8 mouse cellular contexts compared by ENCODE assay signal in the genomic region with DNA sequence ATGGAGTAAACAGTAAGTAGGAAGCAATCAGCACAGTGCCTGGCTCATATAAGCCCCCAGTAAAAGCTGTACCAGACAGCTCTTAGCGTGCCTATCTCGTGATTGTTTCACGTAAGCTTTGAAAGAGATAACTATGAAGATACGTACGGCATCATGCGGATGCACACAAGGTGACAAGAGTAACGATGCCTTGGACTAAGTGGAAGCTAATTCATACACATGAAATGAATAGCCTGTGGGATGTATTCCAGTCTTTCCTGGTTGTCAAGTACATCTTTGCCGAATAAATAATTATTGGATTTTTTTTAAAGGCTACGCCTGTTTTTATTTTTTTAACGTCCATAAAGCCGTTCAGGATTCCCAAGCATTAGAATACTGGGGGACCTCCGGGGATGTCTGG. TPM values are rescaled to one million over a fixed set of nuclear protein-coding genes. Genes with fewer than 3 reads are reported as not detected.
DNase-seq lines count a peak whose midpoint lies in the region; ATAC-seq and TF ChIP-seq lines count a peak whose summit lies in the region.

No protein-coding gene starts in this region.

- peak overlapping the region; percentile 52 for H3K4me2 ChIP-seq in heart, postnatal 0 days (ENCODE audit: low read depth, low read length)
- H3K4me2 ChIP-seq in embryonic facial prominence, embryonic 13.5 days: peak overlapping the region; percentile 60
- H3K4me2 ChIP-seq in hindbrain, embryonic 16.5 days (ENCODE audit: low read length): peak overlapping the region; percentile 36; the same call in 1 of the 2 replicates
- peak overlapping the region; percentile 42 for H3K4me2 ChIP-seq in midbrain, embryonic 14.5 days (ENCODE audit: low read length)

- peak overlapping the region; percentile 21; the same call in 1 of the 2 replicates for H3K4me3 ChIP-seq in heart, postnatal 0 days (ENCODE audit: low read depth, low read length)
- H3K4me3 ChIP-seq in embryonic facial prominence, embryonic 13.5 days: peak overlapping the region; percentile 45
- H3K4me3 ChIP-seq in hindbrain, embryonic 16.5 days (ENCODE audit: low read length): peak overlapping the region; percentile 19
- peak overlapping the region; percentile 16; the same call in 1 of the 2 replicates for H3K4me3 ChIP-seq in midbrain, embryonic 14.5 days (replicated peaks; ENCODE audit: low read depth, low read length)

- no peaks in the 10 kb centered on the region for H3K4me1 ChIP-seq in heart, postnatal 0 days (ENCODE audit: control insufficient read depth, insufficient read depth)
- H3K4me1 ChIP-seq in embryonic facial prominence, embryonic 13.5 days: peaks cover 4% of the 10 kb centered on the region
- peaks cover 6% of the 10 kb centered on the region for H3K4me1 ChIP-seq in hindbrain, embryonic 16.5 days (ENCODE audit: control insufficient read depth, insufficient read depth, low read depth, low read length)
- no peaks in the 10 kb centered on the region for H3K4me1 ChIP-seq in midbrain, embryonic 14.5 days (ENCODE audit: control insufficient read depth, insufficient read depth, low read length)

- peak overlapping the region; percentile 56 for H3K27ac ChIP-seq in heart, postnatal 0 days (ENCODE audit: low read depth)
- H3K27ac ChIP-seq in embryonic facial prominence, embryonic 13.5 days: peak overlapping the region; percentile 52
- peak overlapping the region; percentile 63 for H3K27ac ChIP-seq in hindbrain, embryonic 16.5 days (ENCODE audit: low read depth, low read length)
- H3K27ac ChIP-seq in midbrain, embryonic 14.5 days (replicated peaks; ENCODE audit: low read depth, low read length): peak overlapping the region; percentile 70

- no peak for TF ChIP-seq EP300 in heart, postnatal 0 days (IDR thresholded peaks at IDR 0.05; ENCODE audit: low read depth)

- H3K9me3 ChIP-seq in heart, postnatal 0 days (replicated peaks; ENCODE audit: control insufficient read depth, low read length): no peaks in the 10 kb centered on the region
- peaks cover 6% of the 10 kb centered on the region; the same call in 1 of the 2 replicates for H3K9me3 ChIP-seq in embryonic facial prominence, embryonic 13.5 days
- no peaks in the 10 kb centered on the region for H3K9me3 ChIP-seq in hindbrain, embryonic 16.5 days (ENCODE audit: control insufficient read depth, low read length)
- H3K9me3 ChIP-seq in midbrain, embryonic 14.5 days (ENCODE audit: control insufficient read depth, low read length): no peaks in the 10 kb centered on the region

- no peak for DNase-seq in heart, postnatal 0 days (ENCODE audit: low spot score)
- DNase-seq in heart, adult 9 months (ENCODE audit: low spot score in 2 of 2): no peak
- DNase-seq in midbrain, embryonic 14.5 days: no peak
- no peak for DNase-seq in cerebellum, adult 11 months
- no peak for DNase-seq in thymus, adult 18-20 months
- DNase-seq in adipocyte (ENCODE audit: low spot score): no peak

- H3K27me3 ChIP-seq in heart, postnatal 0 days (ENCODE audit: control insufficient read depth, insufficient read depth, low read length): no peaks in the 10 kb centered on the region
- H3K27me3 ChIP-seq in embryonic facial prominence, embryonic 13.5 days: no peaks in the 10 kb centered on the region
- H3K27me3 ChIP-seq in hindbrain, embryonic 16.5 days (replicated peaks; ENCODE audit: control insufficient read depth, insufficient read depth, low read length): no peaks in the 10 kb centered on the region
- no peaks in the 10 kb centered on the region for H3K27me3 ChIP-seq in midbrain, embryonic 14.5 days (ENCODE audit: control insufficient read depth, insufficient read depth, low read length)

- no peak overlapping the region for H3K9ac ChIP-seq in heart, postnatal 0 days (replicated peaks; ENCODE audit: low read depth, low read length)
- peak overlapping the region; percentile 11; the same call in 1 of the 2 replicates for H3K9ac ChIP-seq in embryonic facial prominence, embryonic 13.5 days
- H3K9ac ChIP-seq in hindbrain, embryonic 16.5 days (ENCODE audit: low read depth, low read length): peak overlapping the region; percentile 35; the same call in 1 of the 2 replicates
- no peak overlapping the region; the same call in 1 of the 2 replicates for H3K9ac ChIP-seq in midbrain, embryonic 14.5 days (replicated peaks; ENCODE audit: low read length)

- TF ChIP-seq CTCF in heart, postnatal 0 days (IDR thresholded peaks at IDR 0.05; ENCODE audit: low read depth): no peak

- peaks cover 86% of the 10 kb centered on the region for H3K36me3 ChIP-seq in heart, postnatal 0 days (replicated peaks; ENCODE audit: control insufficient read depth, insufficient read depth, low read length)
- H3K36me3 ChIP-seq in embryonic facial prominence, embryonic 13.5 days: peaks cover 95% of the 10 kb centered on the region
- H3K36me3 ChIP-seq in hindbrain, embryonic 16.5 days (ENCODE audit: control insufficient read depth, insufficient read depth, low read length): peaks cover 77% of the 10 kb centered on the region
- peaks cover 93% of the 10 kb centered on the region for H3K36me3 ChIP-seq in midbrain, embryonic 14.5 days (ENCODE audit: control insufficient read depth, insufficient read depth, low read length)

- ATAC-seq in heart, postnatal 0 days (ENCODE audit: insufficient read depth, low read depth): no peak
- ATAC-seq in embryonic facial prominence, embryonic 13.5 days (ENCODE audit: insufficient number of reproducible peaks, insufficient read depth, low FRiP score, low TSS enrichment, low read depth): no peak
- ATAC-seq in hindbrain, embryonic 16.5 days: peak; percentile 10
- ATAC-seq in midbrain, embryonic 14.5 days (ENCODE audit: low FRiP score, low TSS enrichment): peak; percentile 22; the same call in 1 of the 2 replicates

- WGBS in heart, postnatal 0 days: 50% methylated on average over 12 of the region's 12 CpGs
- WGBS in embryonic facial prominence, embryonic 13.5 days: 62% methylated on average over 12 of the region's 12 CpGs
- WGBS in hindbrain, embryonic 16.5 days: 60% methylated on average over 12 of the region's 12 CpGs
- WGBS in midbrain, embryonic 14.5 days: 60% methylated on average over 12 of the region's 12 CpGs

RNA-seq across cellular contexts. Expression of a gene that starts 0.4 kb away (rescaled TPM):
- total RNA-seq in heart, postnatal 0 days (2014; rRNA removed; ENCODE audit: low replicate concordance): 6.5 and 11.7 TPM in 2 replicates
- 30.9 and 31.6 TPM in 2 replicates for polyA plus RNA-seq in heart, postnatal 0 days (2015; fragmentation: Nextera tagmentation; extraction: Ambion mirVana)
- 37.3 and 40.7 TPM in 2 replicates for polyA plus RNA-seq in embryonic facial prominence, embryonic 13.5 days (2015; fragmentation: Nextera tagmentation; extraction: Ambion mirVana)
- polyA plus RNA-seq in hindbrain, embryonic 16.5 days (2015; fragmentation: Nextera tagmentation; extraction: Ambion mirVana): 32.2 and 36.7 TPM in 2 replicates
- polyA plus RNA-seq in midbrain, embryonic 14.5 days (2014; fragmentation: Nextera tagmentation; extraction: Ambion mirVana): 39.9 and 41.4 TPM in 2 replicates

RNA-seq across cellular contexts. Expression of a gene that starts 17.1 kb away (rescaled TPM):
- total RNA-seq in heart, postnatal 0 days (2014; rRNA removed; ENCODE audit: low replicate concordance): 68.6 and 72.9 TPM in 2 replicates
- 53.4 and 55.0 TPM in 2 replicates for polyA plus RNA-seq in heart, postnatal 0 days (2015; fragmentation: Nextera tagmentation; extraction: Ambion mirVana)
- polyA plus RNA-seq in embryonic facial prominence, embryonic 13.5 days (2015; fragmentation: Nextera tagmentation; extraction: Ambion mirVana): 123 and 125 TPM in 2 replicates
- polyA plus RNA-seq in hindbrain, embryonic 16.5 days (2015; fragmentation: Nextera tagmentation; extraction: Ambion mirVana): 172 and 178 TPM in 2 replicates
- 177 and 184 TPM in 2 replicates for polyA plus RNA-seq in midbrain, embryonic 14.5 days (2014; fragmentation: Nextera tagmentation; extraction: Ambion mirVana)

RNA-seq across cellular contexts. Expression of a gene that starts 49.7 kb away (rescaled TPM):
- total RNA-seq in heart, postnatal 0 days (2014; rRNA removed; ENCODE audit: low replicate concordance): 146 and 188 TPM in 2 replicates
- polyA plus RNA-seq in heart, postnatal 0 days (2015; fragmentation: Nextera tagmentation; extraction: Ambion mirVana): 46.7 and 59.3 TPM in 2 replicates
- 179 and 189 TPM in 2 replicates for polyA plus RNA-seq in embryonic facial prominence, embryonic 13.5 days (2015; fragmentation: Nextera tagmentation; extraction: Ambion mirVana)
- 56.8 and 68.4 TPM in 2 replicates for polyA plus RNA-seq in hindbrain, embryonic 16.5 days (2015; fragmentation: Nextera tagmentation; extraction: Ambion mirVana)
- polyA plus RNA-seq in midbrain, embryonic 14.5 days (2014; fragmentation: Nextera tagmentation; extraction: Ambion mirVana): 33.5 and 38.8 TPM in 2 replicates

RNA-seq across cellular contexts. Expression of a gene that starts 59.6 kb away (rescaled TPM):
- total RNA-seq in heart, postnatal 0 days (2014; rRNA removed; ENCODE audit: low replicate concordance): 4.8 and 12.5 TPM in 2 replicates
- polyA plus RNA-seq in heart, postnatal 0 days (2015; fragmentation: Nextera tagmentation; extraction: Ambion mirVana): 10.2 TPM in 2 replicates
- polyA plus RNA-seq in embryonic facial prominence, embryonic 13.5 days (2015; fragmentation: Nextera tagmentation; extraction: Ambion mirVana): 1.7 and 3.6 TPM in 2 replicates
- polyA plus RNA-seq in hindbrain, embryonic 16.5 days (2015; fragmentation: Nextera tagmentation; extraction: Ambion mirVana): 0.80 and 0.82 TPM in 2 replicates
- 0.12 and 0.27 TPM in 2 replicates for polyA plus RNA-seq in midbrain, embryonic 14.5 days (2014; fragmentation: Nextera tagmentation; extraction: Ambion mirVana)

Comparison
In these comparisons a context has a peak if more than half of its experiments do, and no peak if none do; other contexts are left out.
1. ATAC-seq: peak in hindbrain, embryonic 16.5 days (single experiment) and midbrain, embryonic 14.5 days (single experiment); none in heart, postnatal 0 days (single experiment) and embryonic facial prominence, embryonic 13.5 days (single experiment).
2. H3K9ac ChIP-seq: peak in embryonic facial prominence, embryonic 13.5 days (single experiment) and hindbrain, embryonic 16.5 days (single experiment); none in heart, postnatal 0 days (single experiment) and midbrain, embryonic 14.5 days (single experiment).
3. Peak in every context shown above with its lines, with median percentiles within 50 percentile points of each other: H3K27ac ChIP-seq, H3K4me2 ChIP-seq and H3K4me3 ChIP-seq.